Mouse (Mus musculus) ES-E14 (cell line): ENCODE results near the gene C2cd4c.

Experiments used
- CHD2 ChIP-seq: IDR thresholded peaks from 2 replicates; pipeline ENCODE4 v1.6.1; 2014; ENCODE audit warnings: mild to moderate bottlenecking, low read depth, low read length, inconsistent platforms
- ZNF384 ChIP-seq: IDR thresholded peaks from 2 replicates; pipeline ENCODE4 v1.6.1; 2012; ENCODE audit warnings: low read depth, low read length, inconsistent platforms

DNA sequence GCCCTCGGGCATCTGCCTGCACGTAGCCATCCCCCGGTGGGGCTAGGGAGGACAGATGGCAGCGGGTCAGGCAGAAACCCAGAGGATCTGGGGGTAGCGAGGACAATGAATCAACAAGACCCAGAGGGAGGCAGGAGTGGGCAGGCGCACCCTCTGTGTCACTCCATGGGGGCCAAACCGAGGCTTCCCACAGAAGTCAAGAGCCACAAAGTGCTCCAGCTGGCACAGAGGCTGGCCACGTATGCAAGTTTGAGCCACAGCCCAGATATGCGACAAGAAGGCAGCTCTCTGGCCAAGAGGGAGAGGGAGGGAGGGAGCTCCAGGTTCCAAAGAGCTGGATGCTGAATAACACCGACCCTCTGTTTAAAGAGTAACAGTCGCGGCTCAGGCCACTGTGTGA is 10.1 kb upstream of the C2cd4c start:
- TF ChIP-seq ZNF384 = no peak
- TF ChIP-seq CHD2 = no peak
